Mouse (Mus musculus) liver, embryonic 14.5 days (tissue): ENCODE results near the gene Zfp280d. TPM values are rescaled to one million over a fixed set of nuclear protein-coding genes. Genes with fewer than 3 reads are reported as not detected.

Source experiments
- ATAC-seq: fragments of 200-750 bp; cut with Nextera tagmentation; 2 replicates; pipeline ENCODE4 v1.8.0; 2017; ENCODE audit warnings: moderate number of reproducible peaks, mild to moderate bottlenecking, moderate library complexity; ENCODE audit not compliant: insufficient read depth
- DNase-seq, 3 experiments: peaks; one replicate each; pipeline ENCODE4 v3.0.0-alpha.2; 2012 to 2013; ENCODE audit warnings: low read depth in 3 of 3, low spot score in 3 of 3
- H3K27ac ChIP-seq: fragments of 300-500 bp; sonication (generic); 2 replicates; pipeline ENCODE4 v1.5.1; 2014; ENCODE audit warnings: moderate library complexity, mild to moderate bottlenecking, control low read depth, inconsistent platforms
- H3K27me3 ChIP-seq: fragments of 300-500 bp; sonication (generic); 2 replicates; pipeline ENCODE4 v1.6.1; 2014; ENCODE audit warnings: mild to moderate bottlenecking, low read length, moderate library complexity; ENCODE audit not compliant: control insufficient read depth, insufficient read depth
- H3K36me3 ChIP-seq: fragments of 300-500 bp; sonication (generic); replicated peaks from 2 replicates; pipeline ENCODE4 v1.6.1; 2014; ENCODE audit warnings: low read depth; ENCODE audit not compliant: control insufficient read depth, insufficient read depth
- H3K4me1 ChIP-seq, 2 experiments: fragments of 200-500 bp in 1 of 2; fragments of 300-500 bp in 1 of 2; sonication (generic) in 1 of 2; replicated peaks; 2 replicates each; pipeline ENCODE4 v1.6.1; 2012 to 2014; ENCODE audit warnings: antibody characterized with exemption in 1 of 2, inconsistent platforms in 1 of 2, low read length in 1 of 2; ENCODE audit not compliant: control insufficient read depth in 2 of 2, insufficient read depth in 2 of 2
- H3K4me2 ChIP-seq: fragments of 300-500 bp; sonication (generic); 2 replicates; pipeline ENCODE4 v1.6.1; 2014; ENCODE audit warnings: low read depth, mild to moderate bottlenecking, control low read depth, moderate library complexity
- H3K4me3 ChIP-seq, 2 experiments: fragments of 200-500 bp in 1 of 2; fragments of 300-500 bp in 1 of 2; sonication (generic) in 1 of 2; 2 replicates each; pipeline ENCODE4 v1.5.1; 2012 to 2014; ENCODE audit warnings: low read depth in 2 of 2, low read length in 2 of 2, mild to moderate bottlenecking in 2 of 2, control low read depth in 1 of 2, inconsistent platforms in 1 of 2, moderate library complexity in 1 of 2; ENCODE audit not compliant: insufficient read depth in 1 of 2
- H3K9ac ChIP-seq: fragments of 300-500 bp; sonication (generic); replicated peaks from 2 replicates; pipeline ENCODE4 v1.6.1; 2014; ENCODE audit warnings: mild to moderate bottlenecking, control low read depth, moderate library complexity
- H3K9me3 ChIP-seq: fragments of 300-500 bp; sonication (generic); 2 replicates; pipeline ENCODE4 v1.6.1; 2016; ENCODE audit warnings: low read length, mixed read lengths; ENCODE audit not compliant: control insufficient read depth
- CTCF ChIP-seq: IDR thresholded peaks from 2 replicates; pipeline ENCODE4 v1.5.1; 2016; ENCODE audit warnings: antibody characterized with exemption, low read depth, control low read depth
- EP300 ChIP-seq: IDR thresholded peaks from 2 replicates; pipeline ENCODE4 v1.6.1; 2016; ENCODE audit warnings: antibody characterized with exemption, low read depth
- WGBS: fragments of 180-500 bp; shearing (Covaris S2); extraction: QIAGEN DNeasy Blood & Tissue Kit; methylation state at CpG from one replicate; pipeline ENCODE4 v1.1.7; 2014; ENCODE audit not compliant: insufficient replicate concordance; 5-methylcytosine and 5-hydroxymethylcytosine counted together
- polyA plus RNA-seq, 2 experiments: library from polyadenylated mRNA; depleted of rRNA in 1 of 2; stranded (reverse) in 1 of 2; unstranded in 1 of 2; fragments of >200 nt; fragmentation: Nextera tagmentation in 1 of 2; extraction: Ambion mirVana in 1 of 2; gene quantifications; 2 replicates each; pipeline versions ENCODE4 v1.2.1 to v1.2.3; 2012 to 2014

Gene Zfp280d
- polyA plus RNA-seq, 2 experiments = 11.0 to 14.5 TPM

GRCm38 (mm10) chr9:72275101-72275978 lies 680 bp downstream of the Zfp280d start:
- no peaks in the 10 kb centered on the region for H3K36me3 ChIP-seq
- DNase-seq (peak; percentile 24 to 52 (median 25)), ATAC-seq (peak; percentile 83)
- H3K27me3 ChIP-seq = no peaks in the 10 kb centered on the region
- under 1% methylated on average over 67 of the region's 70 CpGs for WGBS
- H3K4me1 ChIP-seq = peaks cover 0 to 10% of the 10 kb centered on the region in 2 experiments; a peak in 2 of 4 replicates
- H3K4me3 ChIP-seq = peak overlapping the region; percentile 84 to 97
- peak overlapping the region; percentile 92 for H3K4me2 ChIP-seq
- peak overlapping the region; percentile 92 for H3K9ac ChIP-seq
- H3K27ac ChIP-seq = peak overlapping the region; percentile 84
- no peaks in the 10 kb centered on the region; the same call in 1 of the 2 replicates for H3K9me3 ChIP-seq
- TF ChIP-seq CTCF (no peak), EP300 (no peak)

- no peak for ATAC-seq
- WGBS = 34% methylated on average over 8 of the region's 8 CpGs
- Histone ChIP-seq H3K4me3 (peak overlapping the region; percentile 84 to 97), H3K27ac (peak overlapping the region; percentile 84), H3K4me1 (peaks cover 0 to 10% of the 10 kb centered on the region in 2 experiments; a peak in 2 of 4 replicates), H3K27me3 (no peaks in the 10 kb centered on the region), H3K9me3 (no peaks in the 10 kb centered on the region; the same call in 1 of the 2 replicates), H3K4me2 (peak overlapping the region; percentile 92), H3K36me3 (no peaks in the 10 kb centered on the region), H3K9ac (peak overlapping the region; percentile 92)
- no peak for TF ChIP-seq EP300
- TF ChIP-seq CTCF = no peak
- DNase-seq = peak; percentile 24 to 50 (median 49)
Measured at GRCm38 (mm10) chr9:72275979-72276500, 1.4 kb downstream of the Zfp280d start.

GRCm38 (mm10) chr9:72276941-72277340 lies 2.3 kb downstream of the Zfp280d start:
- ATAC-seq = no peak
- peak overlapping the region; percentile 24 to 30; a peak in 3 of 4 replicates for H3K4me3 ChIP-seq

DNA sequence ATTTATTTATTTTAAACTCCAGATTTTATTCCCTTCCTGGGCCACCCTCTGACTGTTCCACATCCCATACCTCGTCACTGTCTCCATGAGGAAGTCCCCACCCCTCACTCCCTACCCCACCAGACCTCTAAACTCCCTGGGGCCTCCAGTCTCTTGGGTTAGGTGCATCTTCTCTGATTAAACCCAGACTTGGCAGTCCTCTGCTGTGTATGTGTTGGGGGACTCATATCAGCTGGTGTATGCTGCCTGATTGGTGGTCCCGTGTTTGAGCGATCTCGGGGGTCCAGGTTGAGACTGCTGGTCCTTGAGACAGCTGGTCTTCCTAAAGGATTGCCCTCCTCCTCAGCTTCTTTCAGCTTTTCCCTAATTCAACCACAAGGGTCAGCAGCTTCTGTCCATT lies 5.3 kb downstream of the Zfp280d start:
- Histone ChIP-seq H3K36me3 (no peaks in the 10 kb centered on the region), H3K9me3 (no peaks in the 10 kb centered on the region), H3K27me3 (no peaks in the 10 kb centered on the region), H3K9ac (no peak overlapping the region), H3K4me1 (peaks cover 0 to 8% of the 10 kb centered on the region in 2 experiments; a peak in 2 of 4 replicates), H3K4me2 (no peak overlapping the region), H3K27ac (no peak overlapping the region), H3K4me3 (no peak overlapping the region)
- WGBS = 83% methylated on average over 4 of the region's 4 CpGs
- ATAC-seq (no peak), DNase-seq (no peak)
- TF ChIP-seq EP300 (no peak), CTCF (no peak)

More at GRCm38 (mm10) chr9:72276941-72277340, 2.3 kb downstream of the Zfp280d start:
- no peak for TF ChIP-seq EP300
- TF ChIP-seq CTCF = no peak
- DNase-seq = no peak
- Histone ChIP-seq H3K27ac (peak overlapping the region; percentile 30; the same call in 1 of the 2 replicates), H3K9ac (peak overlapping the region; percentile 53), H3K36me3 (no peaks in the 10 kb centered on the region), H3K27me3 (no peaks in the 10 kb centered on the region), H3K4me2 (peak overlapping the region; percentile 92), H3K4me1 (peaks cover 0 to 10% of the 10 kb centered on the region in 2 experiments; a peak in 2 of 4 replicates), H3K9me3 (no peaks in the 10 kb centered on the region; the same call in 1 of the 2 replicates)

- no peak overlapping the region for H3K9ac ChIP-seq
- 17% methylated on average over 2 of the region's 2 CpGs for WGBS
- H3K9me3 ChIP-seq = no peaks in the 10 kb centered on the region
- no peak for DNase-seq
- H3K4me1 ChIP-seq = peaks cover 0 to 4% of the 10 kb centered on the region in 2 experiments; a peak in 2 of 4 replicates
- H3K27me3 ChIP-seq = no peaks in the 10 kb centered on the region
- H3K27ac ChIP-seq = no peak overlapping the region
- ATAC-seq = no peak
- peaks cover 8% of the 10 kb centered on the region for H3K36me3 ChIP-seq
- no peak overlapping the region for H3K4me2 ChIP-seq
- H3K4me3 ChIP-seq = no peak overlapping the region
- TF ChIP-seq EP300 (no peak), CTCF (no peak)
Measured at GRCm38 (mm10) chr9:72287696-72288095, 13.0 kb downstream of the Zfp280d start.
